Mouse (Mus musculus): ENCODE data around the gene Lamtor2. TPM values are rescaled to one million over a fixed set of nuclear protein-coding genes. Genes with fewer than 3 reads are reported as not detected.

Gene Lamtor2
- total RNA-seq (2012; rRNA removed) (125 and 127 TPM in 2 replicates), polyA plus RNA-seq (2012; ENCODE audit: insufficient read depth in 1 of 2, insufficient read length in 2 of 2, low read depth in 1 of 2, low replicate concordance in 2 of 2, missing spikeins in 1 of 2) (100 to 1,000 TPM in 1 of 2 experiments, not detected in 1; 188 TPM)

DNA sequence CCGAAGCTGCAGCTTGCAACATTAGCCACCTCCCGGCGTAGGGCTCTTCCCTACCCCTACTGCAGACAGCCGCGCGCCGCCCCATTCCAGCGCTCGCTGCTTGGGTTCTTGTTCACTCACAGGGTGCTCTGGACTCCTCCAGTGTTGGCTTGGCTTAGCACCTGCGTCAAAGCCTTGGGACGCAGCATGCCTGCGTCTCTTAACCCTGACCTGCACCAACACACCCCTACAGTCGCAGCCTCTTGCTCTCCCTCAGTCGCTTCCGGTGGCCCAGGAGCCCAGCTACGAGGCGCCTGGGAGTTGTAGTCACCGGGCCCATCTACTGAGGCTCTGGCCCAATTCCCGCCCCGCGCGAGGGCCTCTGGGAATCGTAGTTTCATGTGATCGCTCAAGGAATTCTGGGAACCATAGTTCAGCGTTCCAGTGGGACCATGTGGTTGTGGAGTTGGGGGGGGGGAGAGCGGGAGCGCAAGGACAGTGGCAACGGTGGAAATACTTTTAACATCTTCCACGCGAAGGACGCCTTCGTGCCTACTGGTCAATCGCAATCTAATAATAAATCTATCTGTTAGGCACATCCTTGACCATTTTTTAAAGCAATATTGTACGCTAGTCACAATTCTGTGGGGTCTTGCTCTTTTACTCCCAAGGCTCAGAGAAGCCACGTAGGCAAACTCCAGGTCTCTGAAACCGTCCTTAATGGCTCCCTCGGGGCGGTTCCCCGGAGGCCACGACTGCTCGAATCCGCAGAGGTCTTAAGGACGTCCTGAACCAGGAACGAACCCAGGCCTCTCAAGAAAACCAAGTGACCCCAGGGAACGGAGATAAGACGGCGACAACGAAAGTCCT is at the start of gene Lamtor2:
Lamtor2 (minus strand) TSS at position 399 of the 849 bp plus-strand sequence.
- Histone ChIP-seq H3K79me2 (ENCODE audit: control insufficient read depth, insufficient read depth, low read length, poor library complexity) (peaks cover 24% of the 10 kb centered on the region), H3K27ac (ENCODE audit: control insufficient read depth, low read depth, low read length) (peak within 1 kb of the TSS; percentile 91), H3K4me3 (ENCODE audit: control insufficient read depth in 1 of 2, insufficient read depth in 1 of 2, low read depth in 2 of 2, low read length in 2 of 2) (peak within 1 kb of the TSS; percentile 84 to 90), H3K4me1 (ENCODE audit: control insufficient read depth in 1 of 2, insufficient read depth in 2 of 2, low read length in 2 of 2) (peaks cover 3 to 5% of the 10 kb centered on the region in 2 experiments; a peak in 2 of 4 replicates), H3K36me3 (ENCODE audit: control insufficient read depth in 1 of 2, insufficient read depth in 2 of 2, low read length in 2 of 2) (peaks cover 0 to 9% of the 10 kb centered on the region in 2 experiments; a peak in 3 of 4 replicates), H3K9me3 (replicated peaks; ENCODE audit: insufficient read depth, low read length) (no peaks in the 10 kb centered on the region), H3K27me3 (ENCODE audit: control insufficient read depth in 1 of 2, insufficient read depth in 2 of 2, low read length in 2 of 2) (no peaks in the 10 kb centered on the region), H3K9ac (ENCODE audit: control insufficient read depth, low read depth, low read length, poor library complexity, severe bottlenecking) (peak within 1 kb of the TSS; percentile 93)
- peak; percentile 100 for DNase-seq (ENCODE audit: low read depth, low spot score)
- TF ChIP-seq CHD2 (IDR thresholded peaks at IDR 0.05; ENCODE audit: low read length) (no peak), BHLHE40 (IDR thresholded peaks at IDR 0.05; ENCODE audit: borderline replicate concordance, low read depth, low read length) (no peak), E2F4 (IDR thresholded peaks at IDR 0.05; ENCODE audit: borderline replicate concordance, low read depth, low read length) (peak; percentile 60; the same call in 1 of the 2 replicates), UBTF (IDR thresholded peaks at IDR 0.05; ENCODE audit: borderline replicate concordance, insufficient read depth, low read depth, low read length) (0 out of 2 replicates have a peak, but pooled peaks have one; percentile 35), RCOR1 (IDR thresholded peaks at IDR 0.05; ENCODE audit: low read depth, low read length) (no peak), KAT2A (conservative IDR thresholded peaks at IDR 0.05; ENCODE audit: low read depth, low read length) (peak; percentile 98), NRF1 (IDR thresholded peaks at IDR 0.05; ENCODE audit: insufficient read depth, low read depth, low read length, poor library complexity, severe bottlenecking) (peak; percentile 64), TCF12 (IDR thresholded peaks at IDR 0.05; ENCODE audit: low read depth, low read length) (peak; percentile 74; the same call in 1 of the 2 replicates), JUND (IDR thresholded peaks at IDR 0.05; ENCODE audit: low read depth, low read length) (no peak), ZNF384 (IDR thresholded peaks at IDR 0.05; ENCODE audit: low read depth, low read length) (no peak), GABPA (IDR thresholded peaks at IDR 0.05; ENCODE audit: low read depth, low read length) (no peak), MXI1 (IDR thresholded peaks at IDR 0.05; ENCODE audit: low read depth, low read length) (peak; percentile 97), POLR2AphosphoS2 (IDR thresholded peaks at IDR 0.05; ENCODE audit: low read length) (peak; percentile 94), USF1 (IDR thresholded peaks at IDR 0.05; ENCODE audit: low read depth, low read length) (peak; percentile 86), MAX (IDR thresholded peaks at IDR 0.05; ENCODE audit: low read length) (peak; percentile 96), ETS1 (IDR thresholded peaks at IDR 0.05; ENCODE audit: low read depth, low read length) (peak; percentile 50), NELFE (IDR thresholded peaks at IDR 0.05; ENCODE audit: low read depth, low read length) (peak; percentile 89), USF2 (IDR thresholded peaks at IDR 0.05; ENCODE audit: borderline replicate concordance in 1 of 2, insufficient read depth in 1 of 2, low read depth in 1 of 2, low read length in 2 of 2) (no peak), RAD21 (IDR thresholded peaks at IDR 0.05; ENCODE audit: low read depth, low read length) (no peak), MEF2A (IDR thresholded peaks at IDR 0.05; ENCODE audit: extremely low read depth, insufficient replicate concordance, low read depth, low read length, poor library complexity, severe bottlenecking) (no peak), EP300 (IDR thresholded peaks at IDR 0.05; ENCODE audit: low read depth in 1 of 2, low read length in 2 of 2) (peak in 1 of 2 experiments; percentile 15; a peak in 1 of 4 replicates), TAL1 (IDR thresholded peaks at IDR 0.05; ENCODE audit: low read length) (no peak), POLR2A (IDR thresholded peaks at IDR 0.05; ENCODE audit: control insufficient read depth in 1 of 2, insufficient read depth in 1 of 2, low read depth in 1 of 2, low read length in 2 of 2, poor library complexity in 1 of 2) (peak; percentile 79 to 94), MYB (IDR thresholded peaks at IDR 0.05; ENCODE audit: low read depth, low read length) (no peak), POLR2AphosphoS5 (IDR thresholded peaks at IDR 0.05; ENCODE audit: borderline replicate concordance, low read depth, low read length) (peak; percentile 66; the same call in 1 of the 2 replicates), ZKSCAN1 (IDR thresholded peaks at IDR 0.05; ENCODE audit: low read depth, low read length) (no peak), MYC (IDR thresholded peaks at IDR 0.05; ENCODE audit: low read depth, low read length) (peak; percentile 100), GATA1 (IDR thresholded peaks at IDR 0.05; ENCODE audit: low read depth, low read length) (no peak), MAFK (IDR thresholded peaks at IDR 0.05; ENCODE audit: borderline replicate concordance, low read depth, low read length) (no peak), TBP (IDR thresholded peaks at IDR 0.05; ENCODE audit: low read depth, low read length) (peak; percentile 77), ZMIZ1 (IDR thresholded peaks at IDR 0.05; ENCODE audit: low read depth, low read length) (peak; percentile 85), SIN3A (IDR thresholded peaks at IDR 0.05; ENCODE audit: low read length) (peak; percentile 98), CHD1 (IDR thresholded peaks at IDR 0.05; ENCODE audit: low read depth, low read length) (no peak; the same call in 1 of the 2 replicates), SMC3 (IDR thresholded peaks at IDR 0.05; ENCODE audit: low read depth, low read length) (no peak)

All from MEL (cell line).